Mouse (Mus musculus) neural tube, embryonic 15.5 days (tissue): ENCODE results near the gene Plac1. TPM values are rescaled to one million over a fixed set of nuclear protein-coding genes. Genes with fewer than 3 reads are reported as not detected.

Source experiments
- ATAC-seq: fragments of 200-750 bp; cut with Nextera tagmentation; 2 replicates; pipeline ENCODE4 v1.8.0; 2017; ENCODE audit warnings: mild to moderate bottlenecking, moderate TSS enrichment, moderate library complexity; ENCODE audit not compliant: low FRiP score
- H3K27ac ChIP-seq: fragments of 300-500 bp; sonication (generic); replicated peaks from 2 replicates; pipeline ENCODE4 v1.5.1; 2015; ENCODE audit warnings: mild to moderate bottlenecking, inconsistent platforms
- H3K27me3 ChIP-seq: fragments of 300-500 bp; sonication (generic); replicated peaks from 2 replicates; pipeline ENCODE4 v1.6.1; 2015; ENCODE audit warnings: inconsistent platforms
- H3K36me3 ChIP-seq: fragments of 300-500 bp; sonication (generic); 2 replicates; pipeline ENCODE4 v1.6.1; 2015; ENCODE audit warnings: inconsistent platforms
- H3K4me1 ChIP-seq: fragments of 300-500 bp; sonication (generic); 2 replicates; pipeline ENCODE4 v1.6.1; 2015; ENCODE audit warnings: inconsistent platforms
- H3K4me2 ChIP-seq: fragments of 300-500 bp; sonication (generic); 2 replicates; pipeline ENCODE4 v1.6.1; 2015; ENCODE audit warnings: inconsistent platforms, mild to moderate bottlenecking, moderate library complexity
- H3K4me3 ChIP-seq: fragments of 300-500 bp; sonication (generic); replicated peaks from 2 replicates; pipeline ENCODE4 v1.5.1; 2015; ENCODE audit warnings: mild to moderate bottlenecking, inconsistent platforms
- H3K9ac ChIP-seq: fragments of 300-500 bp; sonication (generic); replicated peaks from 2 replicates; pipeline ENCODE4 v1.6.1; 2015; ENCODE audit warnings: mild to moderate bottlenecking, inconsistent platforms
- H3K9me3 ChIP-seq: fragments of 300-500 bp; sonication (generic); replicated peaks from 2 replicates; pipeline ENCODE4 v1.6.1; 2016; ENCODE audit warnings: inconsistent platforms
- WGBS: fragments of 180-500 bp; shearing (Covaris S2); methylation state at CpG from one replicate; pipeline ENCODE4 v1.1.7; 2015; ENCODE audit warnings: mixed read lengths; 5-methylcytosine and 5-hydroxymethylcytosine counted together
- polyA plus RNA-seq: library from polyadenylated mRNA; unstranded; fragments of >200 nt; fragmentation: Nextera tagmentation; extraction: Ambion mirVana; gene quantifications from 2 replicates; pipeline ENCODE4 v1.2.1, GENCODE M21; 2015

The Plac1 gene
- polyA plus RNA-seq, 1 experiment from 2014 or later = 0.63 TPM

DNA sequence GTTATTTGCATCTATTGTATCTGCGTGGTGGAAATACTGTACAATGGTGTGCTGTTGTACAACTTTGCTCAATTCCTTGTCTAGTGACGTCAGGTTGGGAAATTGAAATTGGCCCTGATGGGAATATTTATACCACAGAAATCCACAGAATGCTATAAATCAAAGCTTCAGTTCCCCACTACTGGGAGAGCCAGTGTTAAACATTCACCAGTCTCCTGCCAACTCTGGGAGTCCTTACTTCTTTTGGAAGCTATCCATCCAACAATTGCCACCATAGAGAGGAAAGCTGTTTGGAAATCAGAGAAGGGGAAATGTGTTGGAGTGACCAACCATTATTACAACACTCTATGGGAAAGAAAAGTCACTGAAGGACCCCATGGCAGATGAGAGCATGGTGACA is 100.3 kb downstream of the Plac1 start:
- WGBS = 88% methylated on average over 2 of the region's 2 CpGs
- no peak overlapping the region for H3K27ac ChIP-seq
- no peak overlapping the region for H3K4me2 ChIP-seq
- H3K4me3 ChIP-seq = no peak overlapping the region
- no peak overlapping the region for H3K9ac ChIP-seq
- H3K27me3 ChIP-seq = no peaks in the 10 kb centered on the region
- H3K4me1 ChIP-seq = no peaks in the 10 kb centered on the region
- no peaks in the 10 kb centered on the region for H3K9me3 ChIP-seq
- ATAC-seq = no peak
- H3K36me3 ChIP-seq = no peaks in the 10 kb centered on the region

DNA sequence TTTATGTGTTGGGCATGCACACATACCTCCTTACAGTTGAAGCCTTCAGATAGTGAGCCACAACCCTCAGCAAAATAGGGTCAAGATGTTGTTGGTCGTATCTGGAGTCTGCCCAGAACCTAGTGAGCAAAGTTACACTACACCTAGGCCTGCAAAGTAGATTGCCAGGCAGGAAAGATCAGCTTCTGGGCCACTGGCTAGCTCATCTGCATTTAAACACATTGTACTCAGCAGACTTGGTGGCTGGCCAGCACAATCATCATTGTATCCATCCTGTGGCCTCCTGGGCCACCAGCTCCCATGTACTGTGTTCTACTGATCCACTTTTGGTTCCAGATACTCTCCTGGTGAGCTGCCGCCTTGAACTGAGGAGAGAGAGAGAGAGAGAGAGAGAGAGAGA is 102.8 kb downstream of the Plac1 start:
- H3K4me3 ChIP-seq = no peak overlapping the region
- 62% methylated on average over 2 of the region's 2 CpGs for WGBS

GRCm38 (mm10) chrX:53129501-53129900 is 110.4 kb downstream of the Plac1 start:
- H3K4me2 ChIP-seq = no peak overlapping the region
- no peak overlapping the region for H3K9ac ChIP-seq
- H3K9me3 ChIP-seq = no peaks in the 10 kb centered on the region
- H3K27ac ChIP-seq = no peak overlapping the region
- H3K4me1 ChIP-seq = no peaks in the 10 kb centered on the region
- no peak overlapping the region for H3K4me3 ChIP-seq
- WGBS = 49% methylated on average over 2 of the region's 2 CpGs
- H3K36me3 ChIP-seq = no peaks in the 10 kb centered on the region
- ATAC-seq = no peak
- H3K27me3 ChIP-seq = no peaks in the 10 kb centered on the region

More for the DNA sequence above, 102.8 kb downstream of the Plac1 start:
- Histone ChIP-seq H3K9me3 (no peaks in the 10 kb centered on the region), H3K9ac (no peak overlapping the region), H3K36me3 (no peaks in the 10 kb centered on the region), H3K4me1 (no peaks in the 10 kb centered on the region), H3K4me2 (no peak overlapping the region), H3K27me3 (no peaks in the 10 kb centered on the region), H3K27ac (no peak overlapping the region)
- ATAC-seq = no peak

GRCm38 (mm10) chrX:53126492-53127033 is 113.3 kb downstream of the Plac1 start:
- H3K27ac ChIP-seq = no peak overlapping the region
- no peaks in the 10 kb centered on the region for H3K36me3 ChIP-seq
- no peaks in the 10 kb centered on the region for H3K27me3 ChIP-seq
- no peaks in the 10 kb centered on the region for H3K4me1 ChIP-seq
- no peaks in the 10 kb centered on the region for H3K9me3 ChIP-seq
- H3K9ac ChIP-seq = no peak overlapping the region
- no peak overlapping the region for H3K4me2 ChIP-seq
- WGBS = 83% methylated on average over 6 of the region's 6 CpGs
- ATAC-seq = no peak
- H3K4me3 ChIP-seq = no peak overlapping the region

- Histone ChIP-seq H3K27ac (no peak overlapping the region), H3K4me3 (no peak overlapping the region), H3K4me1 (no peaks in the 10 kb centered on the region), H3K9ac (no peak overlapping the region), H3K27me3 (no peaks in the 10 kb centered on the region), H3K4me2 (no peak overlapping the region), H3K9me3 (no peaks in the 10 kb centered on the region), H3K36me3 (no peaks in the 10 kb centered on the region)
- no peak for ATAC-seq
- 35% methylated on average over 3 of the region's 3 CpGs for WGBS
These were observed 114.0 kb downstream of the Plac1 start for GRCm38 (mm10) chrX:53125838-53126467.

DNA sequence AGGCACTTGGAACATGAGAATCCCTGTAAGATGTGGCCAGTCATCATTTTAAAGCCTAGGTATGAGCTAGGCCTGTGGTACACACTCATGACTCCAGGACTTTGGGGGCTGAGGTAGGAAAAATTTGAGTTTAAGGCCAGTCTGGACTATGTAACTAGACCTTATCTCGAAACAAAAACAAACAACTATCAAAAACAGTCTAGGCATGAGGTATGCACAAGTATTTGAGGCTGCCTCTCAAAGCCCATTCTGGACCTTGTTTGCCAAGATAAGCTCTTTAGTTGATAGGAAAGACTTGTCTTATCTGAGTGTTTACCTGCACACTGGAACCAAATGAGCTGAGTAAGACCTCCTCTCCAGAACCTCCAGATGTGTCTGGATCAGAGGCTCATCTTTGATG is 116.3 kb downstream of the Plac1 start:
- Histone ChIP-seq H3K36me3 (no peaks in the 10 kb centered on the region), H3K9me3 (no peaks in the 10 kb centered on the region), H3K4me2 (no peak overlapping the region), H3K27ac (no peak overlapping the region), H3K27me3 (no peaks in the 10 kb centered on the region), H3K9ac (no peak overlapping the region), H3K4me1 (no peaks in the 10 kb centered on the region), H3K4me3 (no peak overlapping the region)
- WGBS = 92% methylated on average over 1 of the region's 1 CpGs
- ATAC-seq = no peak

DNA sequence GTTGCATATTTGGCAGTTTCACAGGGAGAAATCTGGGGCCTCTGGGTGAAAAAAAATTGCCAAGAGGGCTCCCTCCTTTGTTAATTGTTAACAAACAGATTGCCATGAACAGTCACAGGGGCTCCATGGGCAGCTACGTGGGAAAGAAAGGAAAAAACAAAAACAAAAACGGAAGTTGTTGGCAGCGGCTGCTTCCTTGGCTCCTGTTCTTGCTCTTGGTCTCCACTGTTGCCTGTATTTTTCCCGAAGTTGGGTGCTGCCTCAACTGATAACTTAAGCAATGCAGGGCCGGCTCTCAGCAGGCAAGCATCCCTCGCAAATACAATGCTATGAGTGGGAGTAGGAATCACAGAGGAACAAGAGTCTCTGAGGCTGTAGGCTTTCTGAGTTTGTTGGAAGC is 121.3 kb downstream of the Plac1 start:
- Histone ChIP-seq H3K9ac (no peak overlapping the region), H3K9me3 (no peaks in the 10 kb centered on the region), H3K4me2 (no peak overlapping the region), H3K4me1 (no peaks in the 10 kb centered on the region), H3K4me3 (no peak overlapping the region), H3K36me3 (no peaks in the 10 kb centered on the region), H3K27ac (no peak overlapping the region), H3K27me3 (no peaks in the 10 kb centered on the region)
- 65% methylated on average over 6 of the region's 6 CpGs for WGBS
- ATAC-seq = no peak

GRCm38 (mm10) chrX:53118019-53118418 is 121.9 kb downstream of the Plac1 start:
- H3K27ac ChIP-seq = no peak overlapping the region
- no peaks in the 10 kb centered on the region for H3K4me1 ChIP-seq
- H3K9me3 ChIP-seq = no peaks in the 10 kb centered on the region
- no peak overlapping the region for H3K4me3 ChIP-seq
- H3K36me3 ChIP-seq = no peaks in the 10 kb centered on the region
- no peak overlapping the region for H3K4me2 ChIP-seq
- ATAC-seq = no peak
- no peak overlapping the region for H3K9ac ChIP-seq
- H3K27me3 ChIP-seq = no peaks in the 10 kb centered on the region

GRCm38 (mm10) chrX:53114994-53115393 is 124.9 kb downstream of the Plac1 start:
- Histone ChIP-seq H3K27me3 (no peaks in the 10 kb centered on the region), H3K27ac (no peak overlapping the region), H3K9me3 (no peaks in the 10 kb centered on the region), H3K9ac (no peak overlapping the region), H3K4me1 (no peaks in the 10 kb centered on the region), H3K36me3 (no peaks in the 10 kb centered on the region), H3K4me3 (no peak overlapping the region), H3K4me2 (no peak overlapping the region)
- ATAC-seq = no peak
- 76% methylated on average over 7 of the region's 7 CpGs for WGBS

GRCm38 (mm10) chrX:53110142-53110541 is 129.8 kb downstream of the Plac1 start:
- H3K4me2 ChIP-seq = no peak overlapping the region
- no peaks in the 10 kb centered on the region for H3K27me3 ChIP-seq
- H3K9me3 ChIP-seq = no peaks in the 10 kb centered on the region
- no peak overlapping the region for H3K27ac ChIP-seq
- H3K4me3 ChIP-seq = no peak overlapping the region
- WGBS = 95% methylated on average over 4 of the region's 4 CpGs
- no peak for ATAC-seq
- no peaks in the 10 kb centered on the region for H3K36me3 ChIP-seq
- no peak overlapping the region for H3K9ac ChIP-seq
- H3K4me1 ChIP-seq = no peaks in the 10 kb centered on the region

- WGBS = 79% methylated on average over 2 of the region's 2 CpGs
- Histone ChIP-seq H3K4me2 (no peak overlapping the region), H3K4me1 (no peaks in the 10 kb centered on the region), H3K27me3 (no peaks in the 10 kb centered on the region), H3K36me3 (no peaks in the 10 kb centered on the region), H3K4me3 (no peak overlapping the region), H3K27ac (no peak overlapping the region), H3K9me3 (no peaks in the 10 kb centered on the region), H3K9ac (no peak overlapping the region)
- no peak for ATAC-seq
These were observed 132.8 kb downstream of the Plac1 start for GRCm38 (mm10) chrX:53107127-53107526.

- no peak for ATAC-seq
- WGBS = 58% methylated on average over 2 of the region's 2 CpGs
- no peaks in the 10 kb centered on the region for H3K27me3 ChIP-seq
- H3K4me2 ChIP-seq = no peak overlapping the region
- H3K4me1 ChIP-seq = no peaks in the 10 kb centered on the region
- no peak overlapping the region for H3K4me3 ChIP-seq
- no peaks in the 10 kb centered on the region for H3K36me3 ChIP-seq
- H3K27ac ChIP-seq = no peak overlapping the region
- H3K9ac ChIP-seq = no peak overlapping the region
- H3K9me3 ChIP-seq = no peaks in the 10 kb centered on the region
These were observed 138.7 kb downstream of the Plac1 start for GRCm38 (mm10) chrX:53101165-53101564.
